Mouse (Mus musculus) heart, adult 2 months (tissue): ENCODE measurements at regions not wholly inside any gene's neighbourhood (a gene's known extent, or its start where the extent isn't known, plus 50 kb on each side); places are given as distances from the start of the nearest gene placed in this dataset.

ENCODE experiments used
- CTCF ChIP-seq: fragments of 200-600 bp; IDR thresholded peaks from 2 replicates; pipeline ENCODE4 v1.8.1; 2022; ENCODE audit warnings: antibody characterized with exemption, mild to moderate bottlenecking, moderate library complexity
- POLR2A ChIP-seq: fragments of 200-500 bp; IDR thresholded peaks from 2 replicates; pipeline ENCODE4 v1.6.1; 2011; ENCODE audit warnings: mild to moderate bottlenecking, low read depth, low read length, control low read depth; ENCODE audit not compliant: insufficient read depth

DNA sequence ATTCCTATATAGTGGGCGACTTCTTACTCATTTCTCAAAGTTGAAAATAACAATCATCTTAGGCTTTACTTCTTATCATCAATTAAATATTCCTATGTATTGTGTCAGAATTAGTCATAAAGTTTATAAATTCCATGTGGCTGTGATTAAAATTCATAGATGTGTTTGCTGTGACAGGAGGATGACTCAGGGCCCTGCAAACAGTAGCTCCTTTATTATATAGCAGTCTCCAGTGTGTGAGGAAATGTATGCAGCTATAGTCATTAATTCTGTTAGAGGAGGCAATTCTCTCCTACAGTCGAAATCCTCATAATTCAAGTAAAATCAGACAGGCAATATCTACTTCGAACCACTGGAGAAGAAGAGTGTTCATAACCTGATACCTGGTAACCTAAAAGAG, 121.7 kb upstream of the Ahr start:
- TF ChIP-seq POLR2A (no peak), CTCF (no peak)
